Comparison of ENCODE assay signal across 24 mouse cellular contexts in the genomic region with DNA sequence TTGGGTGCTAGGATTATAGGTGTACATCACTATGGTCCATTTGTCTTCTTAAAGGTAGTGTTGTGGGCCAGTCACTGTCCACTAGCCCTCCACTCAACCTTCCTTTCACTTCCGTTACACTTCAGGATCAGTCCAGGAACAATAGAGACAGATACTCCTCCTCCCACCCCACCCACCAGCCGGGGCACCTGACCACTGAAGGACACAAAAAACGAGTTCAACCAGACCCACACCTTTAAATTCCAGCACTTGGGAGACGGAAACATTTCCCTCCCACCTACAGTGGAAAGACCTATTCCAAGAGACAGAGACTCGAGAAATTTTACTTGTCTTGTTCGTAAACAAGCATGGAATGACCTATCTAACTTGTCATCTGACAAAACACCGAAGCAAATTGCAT. TPM values are rescaled to one million over a fixed set of nuclear protein-coding genes. Genes with fewer than 3 reads are reported as not detected.
DNase-seq lines count a peak whose midpoint lies in the region; TF ChIP-seq lines count a peak whose summit lies in the region.
"Had no signal": no experiment of that assay in that cellular context is flagged by ENCODE, and none has a peak within 500 bp of the region (broad histone marks: within the 10 kb centered on the region; RNA-seq: fewer than 3 reads in every experiment).

No protein-coding gene starts in this region.

- intact Hi-C loops in heart, postnatal 14 days (cut with DNase I), result loop anchor here (10.0 kb wide), 1 partner anchor 477 kb away; no protein-coding TSS in a partner anchor

- peaks cover 61% of the 10 kb centered on the region for H3K4me1 ChIP-seq in E14TG2a.4 (replicated peaks; ENCODE audit: low read depth, low read length)
- H3K4me1 ChIP-seq: embryonic facial prominence, embryonic 10.5 days; embryonic facial prominence, embryonic 12.5 days; forebrain, embryonic 13.5 days had no signal

- H3K9me3 ChIP-seq in E14TG2a.4 (ENCODE audit: low read length), result no peaks in the 10 kb centered on the region
- H3K9me3 ChIP-seq: embryonic facial prominence, embryonic 10.5 days; embryonic facial prominence, embryonic 12.5 days; forebrain, embryonic 13.5 days; G1E had no signal

- H3K36me3 ChIP-seq in E14TG2a.4 (ENCODE audit: insufficient read depth, low read length), result no peaks in the 10 kb centered on the region
- H3K36me3 ChIP-seq: embryonic facial prominence, embryonic 10.5 days; embryonic facial prominence, embryonic 12.5 days; G1E had no signal

- DNase-seq in ES-CJ7 (ENCODE audit: low read depth, low spot score) (peak; percentile 51), R1 (ENCODE audit: low read depth, low spot score) (peak; percentile 89)
- no peak for DNase-seq in heart, postnatal 14 days
- DNase-seq in left cerebral cortex, adult 18-20 months (ENCODE audit: low spot score in 2 of 2), result no peak
- DNase-seq in adrenal gland, adult 18-20 months (ENCODE audit: low spot score in 2 of 2), result no peak
- DNase-seq: adrenal gland, adult 2 months; adrenal gland, postnatal 10 days; adrenal gland, postnatal 25 days; B cell, adult 2 months; cerebellum, adult 11 months; cerebellum, adult 18-20 months; cerebellum, adult 8-10 months; cerebellum, adult 9-11 months; cerebellum, postnatal 14 days; cerebellum, postnatal 36 days; embryo, embryonic 11 days had no signal

- H3K27me3 ChIP-seq in E14TG2a.4 (ENCODE audit: insufficient read depth, low read length), result no peaks in the 10 kb centered on the region
- H3K27me3 ChIP-seq: CH12.LX had no signal

- no peak for TF ChIP-seq CTCF in E14TG2a.4 (conservative IDR thresholded peaks at IDR 0.05; ENCODE audit: low read length)

- H3K4me3 ChIP-seq in E14TG2a.4 (replicated peaks; ENCODE audit: low read length), result 0 out of 2 replicates have a peak overlapping the region, but pooled peaks have one; percentile 37
- H3K4me3 ChIP-seq: embryonic facial prominence, embryonic 10.5 days; embryonic facial prominence, embryonic 12.5 days; forebrain, embryonic 13.5 days had no signal

RNA-seq across cellular contexts. Expression of a gene that starts 10.5 kb away (rescaled TPM):
- total RNA-seq in heart, postnatal 14 days (2021), result not detected
- total RNA-seq in left cerebral cortex, adult 18-20 months (2021), result 1 to 10 TPM in 1 of 2 experiments, not detected in 1; 1.5 TPM
- not detected for total RNA-seq in adrenal gland, adult 18-20 months (2021)
- total RNA-seq: adrenal gland, adult 2 months; adrenal gland, postnatal 10 days; adrenal gland, postnatal 25 days; adrenal gland, postnatal 4 days; CH12.LX; common myeloid progenitor, adult 5-6 weeks had no signal

RNA-seq across cellular contexts. Expression of a gene that starts 18.0 kb away (rescaled TPM):
- not detected for total RNA-seq in heart, postnatal 14 days (2021)
- not detected for total RNA-seq in left cerebral cortex, adult 18-20 months (2021)
- total RNA-seq in adrenal gland, adult 18-20 months (2021), result under 1 TPM in 1 of 2 experiments, not detected in 1; 0.53 TPM
- total RNA-seq: adrenal gland, adult 2 months; adrenal gland, postnatal 25 days; CH12.LX; common myeloid progenitor, adult 5-6 weeks; G1E had no signal

Comparison
In these comparisons a context has a peak if more than half of its experiments do, and no peak if none do; other contexts are left out.
1. DNase-seq: peak in ES-CJ7 (single experiment) and R1 (single experiment); none in heart, postnatal 14 days (0 of 2), left cerebral cortex, adult 18-20 months (0 of 2) and adrenal gland, adult 18-20 months (0 of 2).